Mouse (Mus musculus) adrenal gland (tissue): ENCODE data around the gene H2afx.
"Not testable (repeated sequence)": the region's sequence is repeated elsewhere in the genome, so short reads cannot be mapped to it uniquely, and the experiment has no call there.

ENCODE experiments used
- intact Hi-C: fragments of 180-260 bp; cut with DNase I; formaldehyde crosslinking; loops from one replicate; pipeline ENCODE4 v1.15.1; 2025

Gene H2afx

DNA sequence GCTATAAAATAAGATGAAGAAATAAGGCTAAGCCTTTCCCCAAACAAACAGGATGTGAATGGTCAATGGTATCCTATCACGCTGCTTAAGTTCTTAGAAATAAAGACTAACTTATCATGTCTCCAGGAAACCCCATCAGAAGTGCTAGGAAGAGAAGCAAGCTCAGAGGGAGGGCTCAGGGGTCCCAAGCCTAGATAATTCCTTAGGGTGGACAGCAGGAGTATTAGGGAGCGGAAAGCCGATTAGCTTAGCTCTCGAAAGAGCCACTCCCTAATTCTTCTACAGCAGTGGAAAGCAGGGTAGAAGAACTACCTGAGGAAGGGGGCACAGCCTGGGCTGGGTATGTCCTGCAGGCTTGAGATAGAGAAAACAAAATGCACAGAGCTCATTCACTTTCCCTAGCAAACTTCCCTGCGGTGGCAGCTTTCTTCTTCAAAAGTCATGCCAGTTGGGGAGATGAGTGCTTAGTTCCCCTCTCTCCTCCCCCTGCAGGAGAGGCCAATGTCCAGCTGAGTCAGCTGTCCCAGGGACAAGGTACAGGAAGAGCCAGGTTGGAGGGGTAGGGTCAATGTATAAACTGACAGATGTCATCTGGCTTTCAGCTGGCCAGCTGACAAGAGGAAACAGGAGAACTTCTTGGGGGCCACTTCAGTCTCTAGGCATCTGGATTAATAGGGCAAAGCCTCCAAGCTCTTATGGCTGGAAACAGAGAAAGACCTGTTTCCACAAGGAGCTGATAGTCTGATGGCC lies 16.2 kb upstream of the H2afx start:
- intact Hi-C loops: no loop called here

DNA sequence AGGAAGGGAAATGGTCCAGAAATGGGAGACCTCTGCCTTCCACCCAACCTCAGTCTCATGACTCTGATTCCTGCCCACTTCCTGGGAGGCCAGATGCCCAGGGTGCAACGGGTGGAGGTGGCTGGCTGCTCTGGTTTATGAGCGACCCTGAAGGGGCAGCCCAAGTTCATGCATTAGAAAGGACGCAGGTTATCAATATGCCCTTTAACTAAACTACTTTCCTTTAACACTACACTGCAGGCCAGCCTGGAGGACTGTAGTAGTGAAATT lies 15.7 kb upstream of the H2afx start:
- intact Hi-C loops: no loop called here

DNA sequence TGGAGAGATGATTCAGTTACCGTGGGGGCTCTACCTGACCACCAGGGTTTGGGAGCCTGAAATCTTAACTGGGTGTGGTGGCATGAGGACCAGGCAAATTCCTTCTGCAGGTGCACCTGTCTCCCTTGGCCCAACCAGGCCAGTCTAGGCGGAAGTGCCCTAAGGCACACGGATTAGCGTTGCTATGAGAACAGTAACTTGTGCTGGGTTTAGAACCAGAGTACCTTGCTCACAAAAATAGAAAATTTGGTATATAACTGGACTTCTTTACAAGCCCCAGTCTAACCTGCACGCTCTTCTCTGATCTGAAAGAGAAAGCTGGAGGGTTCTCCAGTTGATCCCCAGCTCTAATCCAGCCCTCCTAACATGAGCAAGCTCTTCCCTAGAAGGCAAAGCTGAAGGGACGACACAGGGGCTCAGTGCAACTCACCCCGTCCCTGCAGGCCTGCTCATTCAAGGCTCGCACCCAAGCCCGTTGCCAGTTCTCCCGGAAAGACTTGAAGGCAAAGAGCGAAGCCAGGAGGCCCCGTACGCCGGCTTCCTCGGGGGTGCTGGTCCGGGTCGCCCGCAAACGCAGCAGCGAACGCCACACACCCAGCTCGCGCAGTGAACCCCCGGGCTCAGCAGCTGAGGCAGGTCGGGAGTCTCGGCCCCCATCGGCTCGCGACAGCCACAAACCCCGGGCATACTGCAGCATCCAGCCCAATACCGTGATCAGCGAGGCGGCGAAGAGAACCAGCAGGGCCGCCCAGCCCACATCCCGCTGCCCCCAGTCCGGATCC lies 15.2 kb upstream of the H2afx start:
- intact Hi-C loops: no loop called here

DNA sequence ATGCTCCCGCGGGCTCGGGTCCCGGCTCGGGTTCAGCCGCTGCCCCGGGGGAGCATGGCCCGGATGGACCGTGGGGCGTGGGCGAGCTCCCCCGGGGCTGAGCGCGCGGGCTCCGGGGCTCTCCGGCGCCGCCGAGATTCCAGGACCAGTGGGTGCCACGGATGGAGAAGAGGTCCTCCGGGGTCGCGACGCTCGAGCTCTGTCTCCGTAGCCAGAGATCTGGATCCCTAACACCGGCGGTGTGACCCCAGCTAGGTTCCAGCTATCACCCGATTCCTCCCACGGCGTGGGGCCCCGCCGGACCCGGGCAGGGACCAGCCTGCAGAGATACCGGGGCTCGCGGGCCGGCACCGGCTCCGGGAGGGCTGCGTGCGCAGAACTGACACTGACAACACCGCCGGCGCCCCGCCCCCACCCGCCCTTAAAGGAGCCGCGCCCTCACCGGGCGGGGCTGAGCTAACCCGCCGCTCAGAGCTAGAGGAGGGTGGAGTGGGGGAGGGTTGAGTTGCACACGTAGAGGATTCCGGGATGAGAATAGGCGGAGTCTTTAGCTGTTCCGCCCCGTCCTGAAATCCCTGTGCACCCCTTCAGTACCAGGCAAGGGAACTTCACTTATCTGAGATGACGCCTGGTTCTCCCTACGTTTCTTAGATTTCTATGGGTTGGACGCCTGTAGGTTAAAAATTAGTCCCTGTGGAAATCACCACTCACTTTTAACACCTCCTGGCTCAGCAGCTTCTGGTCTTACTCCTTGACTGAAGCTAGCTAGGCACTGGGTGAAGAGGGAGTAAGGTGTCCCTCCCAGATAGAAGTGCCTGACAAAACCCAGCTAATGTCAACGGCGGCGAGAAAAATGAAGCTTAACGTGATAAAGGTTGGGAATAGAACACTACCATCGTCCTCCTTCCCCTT lies 14.4 kb upstream of the H2afx start, which contains the start of gene C2cd2l:
Gene C2cd2l, minus strand, starts transcription at position 399 of the 912 bp plus-strand sequence.
- intact Hi-C loops: no loop called here

DNA sequence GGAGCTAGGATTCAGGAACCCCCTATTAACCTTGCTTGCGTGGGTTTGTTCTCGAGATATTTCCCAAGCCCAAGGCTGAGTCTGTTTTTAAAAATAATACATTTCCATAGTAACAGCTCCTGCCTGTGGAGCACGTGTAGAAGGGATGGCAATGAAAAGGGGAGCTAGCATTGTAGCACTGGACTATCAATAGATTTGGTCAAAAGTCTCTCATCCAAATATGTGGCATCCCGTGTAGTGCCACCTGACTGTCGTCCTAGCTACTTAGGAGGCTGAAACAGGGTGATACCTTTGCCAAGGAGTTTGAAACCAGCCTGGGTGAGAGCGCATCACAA lies 13.7 kb upstream of the H2afx start:
- intact Hi-C loops: no loop called here

DNA sequence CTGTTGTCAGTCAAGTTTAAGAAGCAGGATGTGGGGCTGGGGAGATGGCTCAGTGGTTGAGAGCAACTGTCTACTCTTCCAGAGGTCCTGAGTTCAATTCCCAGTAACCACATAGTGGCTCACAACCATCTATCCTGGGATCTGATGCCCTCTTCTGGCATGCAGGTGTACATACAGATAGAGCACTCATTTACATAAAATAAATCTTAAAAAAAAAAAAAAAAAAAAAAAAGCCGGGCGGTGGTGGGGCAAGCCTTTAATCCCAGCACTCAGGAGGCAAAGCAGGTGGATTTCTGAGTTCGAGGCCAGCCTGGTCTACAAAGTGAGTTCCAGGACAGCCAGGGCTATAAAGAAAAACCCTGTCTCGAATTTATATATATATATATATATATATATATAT lies 10.8 kb upstream of the H2afx start:
- intact Hi-C loops: not testable (repeated sequence)

DNA sequence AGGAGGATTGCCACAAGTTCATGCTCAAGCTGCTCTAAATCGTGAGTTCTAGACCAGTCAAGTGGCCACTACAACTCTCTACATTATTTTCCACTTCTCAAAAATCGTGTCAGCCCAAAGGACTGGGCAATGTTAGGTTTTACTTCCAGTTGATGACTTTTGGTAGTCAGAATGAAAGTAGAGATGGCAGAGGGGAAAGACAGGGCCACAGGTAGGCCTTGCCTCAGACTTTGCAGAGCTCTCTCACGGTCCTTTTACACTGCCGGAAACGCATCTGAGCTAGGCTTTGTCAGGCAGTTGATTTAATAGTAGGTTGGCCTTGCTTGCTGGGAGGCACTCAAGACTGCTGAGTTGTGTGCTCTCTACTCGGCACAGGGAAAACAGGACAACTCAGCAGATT lies 10.3 kb upstream of the H2afx start:
- intact Hi-C loops: no loop called here

DNA sequence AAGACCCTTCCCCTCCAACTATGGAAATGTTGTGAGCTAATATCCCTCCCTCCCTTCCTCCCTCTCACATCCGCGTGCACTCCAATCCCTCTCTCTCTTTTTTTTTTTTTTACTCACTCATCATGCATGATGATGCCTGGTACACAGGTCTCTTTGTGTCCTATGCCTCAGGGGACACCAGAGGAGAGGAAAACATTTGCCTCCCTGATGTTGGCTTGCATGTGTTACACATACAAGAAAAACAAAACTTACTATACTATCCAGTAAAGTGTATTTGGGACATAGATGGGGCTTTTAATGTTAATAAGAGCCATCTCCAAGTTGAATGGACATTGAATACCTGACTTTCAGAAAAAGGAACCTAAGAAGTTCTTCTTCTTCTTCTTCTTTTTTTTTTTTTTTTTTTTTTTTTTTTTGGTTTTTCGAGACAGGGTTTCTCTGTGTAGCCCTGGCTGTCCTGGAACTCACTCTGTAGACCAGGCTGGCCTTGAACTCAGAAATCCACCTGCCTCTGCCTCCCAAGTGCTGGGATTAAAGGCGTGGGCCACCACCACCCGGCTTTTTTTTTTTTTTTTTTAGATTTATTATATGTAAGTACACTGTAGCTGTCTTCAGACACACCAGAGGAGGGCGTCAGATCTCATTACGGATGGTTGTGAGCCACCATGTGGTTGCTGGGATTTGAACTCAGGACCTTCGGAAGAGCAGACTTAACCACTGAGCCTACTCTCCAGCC lies 9.3 kb upstream of the H2afx start:
- intact Hi-C loops: not testable (repeated sequence)

DNA sequence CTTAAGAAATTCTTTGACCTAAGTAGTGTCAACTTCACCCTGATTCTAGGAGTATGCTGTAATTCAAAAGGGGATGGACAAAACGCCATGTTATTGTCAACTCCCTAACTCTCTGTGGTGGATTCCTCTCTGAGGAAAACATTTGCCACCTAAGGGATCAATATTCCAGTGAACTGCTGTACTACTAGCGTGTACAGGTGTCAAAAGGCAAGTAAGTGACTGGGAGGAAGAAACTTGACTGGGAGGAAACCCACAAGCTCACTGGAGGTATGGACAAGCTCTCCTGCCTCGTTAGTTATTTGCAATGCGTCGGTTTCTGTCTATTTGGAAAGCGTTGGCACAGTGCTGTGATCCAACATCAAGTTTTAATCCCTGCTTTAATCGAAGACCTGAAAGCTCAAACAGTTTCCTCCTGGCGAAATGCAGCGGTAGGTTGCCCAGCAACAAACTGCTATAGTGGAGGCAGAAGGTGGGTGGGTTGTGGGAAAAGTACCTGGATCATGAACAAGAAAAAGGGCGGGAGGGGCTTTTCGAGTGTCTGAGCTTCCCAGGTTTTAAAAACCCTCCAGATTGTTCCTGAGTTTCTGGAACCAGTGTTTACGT lies 8.6 kb upstream of the H2afx start, which contains the start of gene Dpagt1:
Gene Dpagt1, plus strand, starts transcription at position 252 of the 603 bp plus-strand sequence.
- intact Hi-C loops: no loop called here

DNA sequence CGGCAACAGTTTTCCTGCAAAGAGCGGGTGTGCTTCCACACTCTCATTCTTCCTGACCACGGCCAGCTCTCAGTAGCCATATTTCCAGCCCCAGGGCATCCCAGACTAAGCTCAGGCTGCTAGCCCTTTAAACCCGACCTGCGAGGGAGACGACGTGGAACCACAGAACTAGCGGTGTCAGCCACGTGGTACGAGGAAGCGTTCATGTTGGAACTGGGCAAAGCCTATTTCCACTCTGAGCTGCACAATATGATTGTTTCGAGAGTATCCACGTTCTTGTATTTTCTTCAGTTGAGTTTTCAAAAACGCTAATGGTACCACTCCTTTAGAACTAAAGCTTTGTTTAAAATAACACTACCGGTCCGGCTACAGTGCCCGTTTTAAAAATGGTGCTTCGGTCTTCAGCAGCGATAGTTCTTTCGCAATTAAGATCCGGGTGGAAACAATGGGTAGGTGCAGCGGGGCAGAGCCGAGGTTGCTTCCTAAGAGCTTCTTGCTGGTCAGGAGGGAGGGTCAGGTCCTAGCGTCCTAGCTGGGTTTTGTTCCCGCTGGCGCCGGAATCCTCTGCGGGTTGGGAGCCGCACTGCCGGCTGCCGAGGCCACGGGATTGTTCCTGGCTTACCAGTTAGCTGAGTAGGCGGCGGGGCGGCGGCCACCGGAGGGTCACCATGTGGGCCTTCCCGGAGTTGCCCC lies 8.0 kb upstream of the H2afx start:
- intact Hi-C loops: no loop called here

DNA sequence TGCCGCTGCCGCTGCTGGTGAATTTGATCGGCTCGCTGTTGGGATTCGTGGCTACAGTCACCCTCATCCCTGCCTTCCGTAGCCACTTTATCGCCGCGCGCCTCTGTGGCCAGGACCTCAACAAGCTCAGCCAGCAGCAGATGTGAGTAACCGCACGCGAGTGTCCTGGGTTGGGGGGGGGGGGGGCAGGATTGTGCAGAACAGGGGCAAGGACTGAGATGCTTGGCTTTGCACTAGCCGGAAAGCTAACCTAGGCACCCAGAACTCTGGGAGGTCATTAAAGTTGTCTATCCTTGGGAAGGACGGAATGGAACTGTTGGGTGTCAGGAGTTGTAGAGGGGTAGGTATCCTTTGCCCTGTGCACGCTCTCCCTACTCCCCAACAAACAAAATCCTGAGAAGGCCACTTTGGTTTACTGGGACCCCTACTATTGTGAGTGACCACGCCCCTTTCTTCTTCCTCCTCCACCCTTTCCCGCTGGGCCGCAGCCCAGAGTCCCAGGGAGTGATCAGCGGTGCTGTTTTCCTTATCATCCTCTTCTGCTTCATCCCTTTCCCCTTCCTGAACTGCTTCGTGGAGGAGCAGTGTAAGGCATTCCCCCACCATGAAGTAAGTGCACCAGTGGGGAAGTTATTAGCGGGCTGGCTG lies 7.3 kb upstream of the H2afx start:
- intact Hi-C loops: no loop called here

DNA sequence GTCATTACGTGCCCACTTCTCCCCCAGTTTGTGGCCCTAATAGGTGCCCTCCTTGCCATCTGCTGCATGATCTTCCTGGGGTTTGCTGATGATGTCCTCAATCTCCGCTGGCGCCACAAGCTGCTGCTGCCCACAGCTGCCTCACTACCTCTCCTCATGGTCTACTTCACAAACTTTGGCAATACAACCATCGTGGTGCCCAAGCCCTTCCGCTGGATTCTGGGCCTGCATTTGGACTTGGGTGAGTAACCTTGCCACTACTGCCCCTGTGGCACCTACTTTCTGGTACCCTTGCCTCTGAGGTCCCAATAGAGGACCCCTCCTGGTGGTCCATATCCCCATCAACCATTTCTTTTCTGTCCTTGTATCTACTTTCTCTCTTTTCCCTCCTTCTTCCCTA lies 6.6 kb upstream of the H2afx start:
- intact Hi-C loops: no loop called here

DNA sequence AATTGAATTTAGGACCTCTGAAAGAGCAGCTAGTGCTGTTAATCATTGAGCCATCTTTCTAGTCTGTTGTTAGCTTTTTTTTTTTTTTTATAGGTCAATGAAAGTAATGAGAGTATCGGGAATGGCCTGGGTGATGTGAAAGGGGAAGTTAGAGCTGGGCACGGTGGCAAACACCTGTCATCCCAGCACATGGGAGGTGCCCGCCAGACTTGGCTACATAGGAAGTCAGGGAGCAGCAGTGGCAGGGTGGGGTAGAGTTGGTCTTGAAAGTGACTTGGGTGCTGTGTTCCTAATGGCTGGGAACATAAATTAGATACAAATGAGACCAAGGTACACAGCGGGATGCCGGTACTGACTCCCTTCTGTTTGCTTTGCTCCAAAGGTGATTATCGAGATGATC lies 3.8 kb upstream of the H2afx start:
- intact Hi-C loops: loop anchor here (10.0 kb wide), 1 partner anchor 86 kb away; the partner anchor contains the start of gene Ccdc153

DNA sequence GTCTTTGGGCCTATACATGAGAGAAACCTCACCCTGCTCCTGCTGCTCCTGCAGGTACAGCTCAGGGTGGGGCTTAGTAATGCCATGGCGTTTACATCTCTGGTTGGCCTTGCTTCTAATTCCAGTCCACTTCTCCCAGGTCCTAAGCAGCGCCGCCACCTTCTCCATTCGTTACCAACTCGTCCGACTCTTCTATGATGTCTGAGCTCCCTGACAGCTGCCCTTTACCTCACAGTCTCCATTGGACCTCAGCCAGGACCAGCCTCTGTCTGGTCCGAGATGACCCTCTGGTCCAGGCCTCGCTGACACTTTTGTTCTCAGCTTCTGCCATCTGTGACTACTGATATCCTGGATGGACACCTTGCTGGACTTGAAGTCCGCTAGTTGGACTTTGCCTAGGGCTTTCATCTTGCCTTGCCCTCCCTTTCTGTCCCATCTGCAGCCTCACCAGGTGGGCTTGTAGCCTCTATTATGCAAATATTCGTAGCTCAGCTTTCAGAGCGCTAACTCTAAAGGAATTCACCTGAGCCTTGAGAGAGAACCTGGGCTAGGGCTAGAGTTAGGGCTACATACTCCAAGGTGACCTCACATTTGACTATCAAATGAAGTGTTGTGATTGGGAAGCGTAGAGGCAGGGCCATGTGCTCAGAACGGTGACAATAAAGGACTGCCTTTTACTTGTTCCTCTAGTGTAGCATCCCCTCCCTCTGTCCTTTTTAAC lies 1.4 kb upstream of the H2afx start:
- intact Hi-C loops: loop anchor here (10.0 kb wide), 1 partner anchor 88 kb away; the partner anchor contains the start of gene Ccdc153

DNA sequence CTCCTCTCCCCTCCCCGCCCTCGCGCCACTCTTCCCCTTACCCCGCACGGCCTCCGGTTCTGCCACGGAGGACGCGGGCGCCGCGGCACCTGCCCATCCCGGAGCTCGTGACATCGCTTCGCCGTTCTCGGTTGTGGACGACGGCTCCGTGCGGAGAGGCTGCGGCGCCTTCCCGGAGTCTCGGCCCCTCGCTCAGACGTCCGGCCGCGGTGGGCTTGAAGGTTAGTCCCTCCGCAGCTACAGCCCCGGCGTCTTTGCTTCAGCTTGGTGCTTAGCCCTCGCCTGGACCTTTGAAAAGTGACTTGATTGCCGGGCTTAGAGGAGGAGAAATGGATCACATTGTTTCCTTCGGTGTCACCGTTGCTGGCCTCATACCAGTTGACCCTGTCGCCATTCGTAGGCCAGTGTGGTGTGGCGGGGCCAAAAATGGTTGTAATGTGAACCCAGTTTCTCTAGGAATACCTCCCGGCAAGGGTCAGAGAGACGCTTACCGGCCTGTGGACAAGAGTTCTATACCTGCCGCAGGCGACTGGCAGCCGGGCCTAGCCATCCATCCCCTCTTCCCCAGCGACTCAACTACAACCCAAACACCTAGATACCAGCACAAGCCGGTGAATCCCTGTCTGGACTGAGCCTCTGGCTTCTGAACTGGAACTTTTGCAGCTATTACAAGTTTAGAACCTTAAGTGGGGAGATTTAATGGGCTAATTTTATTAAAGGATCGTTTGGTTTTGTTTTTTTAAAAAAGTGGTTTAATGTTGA lies 1.0 kb downstream of the H2afx start:
- intact Hi-C loops: loop anchor here (5.0 to 10.0 kb wide), 2 partner anchors 57 to 91 kb away; partner anchors contain the start of gene Ccdc153

DNA sequence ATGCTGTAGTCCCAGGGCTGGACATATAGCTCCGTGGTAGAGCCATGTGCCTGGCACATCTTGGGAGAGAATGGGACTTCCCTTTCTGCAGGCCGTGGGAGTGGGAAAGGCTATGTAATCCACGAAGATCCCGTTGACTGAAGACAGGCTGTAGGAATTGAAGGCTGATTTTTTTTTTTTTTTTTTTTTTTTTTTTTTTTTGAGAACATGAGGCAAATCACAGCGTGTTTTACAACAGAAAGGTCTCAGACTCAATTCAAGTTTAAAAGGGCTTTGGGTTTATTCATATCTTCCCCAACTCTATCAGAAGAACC lies 1.6 kb downstream of the H2afx start:
- intact Hi-C loops: loop anchor here (5.0 to 10.0 kb wide), 2 partner anchors 56 to 91 kb away; partner anchors contain the start of gene Ccdc153

DNA sequence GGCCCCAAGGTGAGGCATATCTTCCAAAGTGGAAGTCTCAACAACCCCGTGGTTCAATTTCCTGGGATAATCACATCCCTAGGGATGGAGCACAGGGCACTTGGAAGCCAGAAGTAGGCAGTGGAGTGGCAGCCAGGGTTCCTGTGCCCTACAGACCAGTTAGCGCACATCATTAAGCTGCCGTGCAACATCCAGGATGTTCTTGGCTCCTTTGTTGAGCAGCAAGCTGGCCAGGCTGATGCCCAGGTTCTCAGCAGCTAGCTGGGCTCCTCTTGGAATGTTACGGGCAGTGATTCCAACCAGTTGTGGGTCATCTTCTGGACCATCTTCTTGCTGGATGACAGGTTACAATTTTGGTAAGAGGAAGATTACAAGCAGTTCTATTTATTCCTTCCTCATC lies 2.0 kb downstream of the H2afx start:
- intact Hi-C loops: loop anchor here (5.0 to 10.0 kb wide), 2 partner anchors 56 to 92 kb away; partner anchors contain the start of gene Ccdc153

DNA sequence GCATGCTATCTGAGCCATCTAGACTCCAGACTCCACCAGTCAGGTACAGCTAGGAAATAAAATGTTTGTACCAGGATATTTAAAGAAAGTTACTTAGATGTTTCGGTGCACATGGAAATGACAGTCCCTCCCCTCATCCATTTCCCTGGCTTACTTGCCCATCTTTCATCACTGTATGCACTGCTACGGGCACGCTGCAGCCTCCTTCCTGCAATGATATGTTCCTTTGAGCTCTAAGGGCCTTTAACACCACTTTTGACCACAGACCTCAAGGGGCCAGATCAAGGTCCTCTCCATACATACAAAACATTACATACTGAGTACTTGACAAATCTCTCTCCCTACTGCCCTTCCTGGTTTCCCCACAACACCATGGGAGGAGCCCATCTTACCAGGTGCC lies 2.5 kb downstream of the H2afx start:
- intact Hi-C loops: loop anchor here (5.0 to 10.0 kb wide), 2 partner anchors 55 to 92 kb away; partner anchors contain the start of gene Ccdc153
